Mouse (Mus musculus) hindbrain, embryonic 14.5 days (tissue): ENCODE measurements around the gene Cacna1b. TPM values are rescaled to one million over a fixed set of nuclear protein-coding genes. Genes with fewer than 3 reads are reported as not detected.
A peak's percentile ranks its signal among the peaks of the same experiment; 100 is the strongest.

ENCODE experiments used
- ATAC-seq: fragments of 200-750 bp; cut with Nextera tagmentation; 2 replicates; pipeline ENCODE4 v1.8.0; 2017; ENCODE audit warnings: moderate number of reproducible peaks, mild to moderate bottlenecking, moderate TSS enrichment, moderate library complexity; ENCODE audit not compliant: low FRiP score
- DNase-seq: peaks from one replicate; pipeline ENCODE4 v3.0.0-alpha.2; 2015; ENCODE audit warnings: low spot score
- H3K27ac ChIP-seq: fragments of 300-500 bp; sonication (generic); 2 replicates; pipeline ENCODE4 v1.5.1; 2014; ENCODE audit warnings: mild to moderate bottlenecking, moderate library complexity
- H3K27me3 ChIP-seq: fragments of 300-500 bp; sonication (generic); 2 replicates; pipeline ENCODE4 v1.6.1; 2014; ENCODE audit warnings: mild to moderate bottlenecking, low read length, mixed read lengths; ENCODE audit not compliant: control insufficient read depth, insufficient read depth
- H3K36me3 ChIP-seq: fragments of 300-500 bp; sonication (generic); replicated peaks from 2 replicates; pipeline ENCODE4 v1.6.1; 2014; ENCODE audit not compliant: control insufficient read depth, insufficient read depth
- H3K4me1 ChIP-seq: fragments of 300-500 bp; sonication (generic); replicated peaks from 2 replicates; pipeline ENCODE4 v1.6.1; 2014; ENCODE audit warnings: antibody characterized with exemption, low read length, mixed read lengths; ENCODE audit not compliant: control insufficient read depth, insufficient read depth
- H3K4me2 ChIP-seq: fragments of 300-500 bp; sonication (generic); replicated peaks from 2 replicates; pipeline ENCODE4 v1.6.1; 2014; ENCODE audit warnings: mild to moderate bottlenecking, moderate library complexity
- H3K4me3 ChIP-seq: fragments of 300-500 bp; sonication (generic); replicated peaks from 2 replicates; pipeline ENCODE4 v1.5.1; 2014; ENCODE audit warnings: mild to moderate bottlenecking, low read length
- H3K9ac ChIP-seq: fragments of 300-500 bp; sonication (generic); 2 replicates; pipeline ENCODE4 v1.6.1; 2014
- H3K9me3 ChIP-seq: fragments of 300-500 bp; sonication (generic); 2 replicates; pipeline ENCODE4 v1.6.1; 2016; ENCODE audit warnings: low read length; ENCODE audit not compliant: control insufficient read depth
- WGBS: fragments of 180-500 bp; shearing (Covaris S2); extraction: QIAGEN DNeasy Blood & Tissue Kit; methylation state at CpG from one replicate; pipeline ENCODE4 v1.1.7; 2014; 5-methylcytosine and 5-hydroxymethylcytosine counted together
- polyA plus RNA-seq: library from polyadenylated mRNA; unstranded; fragments of >200 nt; fragmentation: Nextera tagmentation; extraction: Ambion mirVana; gene quantifications from 2 replicates; pipeline ENCODE4 v1.2.1, GENCODE M21; 2014

The Cacna1b gene
- polyA plus RNA-seq, 1 experiment from 2014 or later = 17.9 TPM

GRCm38 (mm10) chr2:24646452-24647146 is 116.4 kb downstream of the Cacna1b start:
- H3K27ac ChIP-seq = no peak overlapping the region
- no peaks in the 10 kb centered on the region for H3K27me3 ChIP-seq
- no peak overlapping the region for H3K9ac ChIP-seq
- no peak overlapping the region for H3K4me3 ChIP-seq
- 92% methylated on average over 5 of the region's 5 CpGs for WGBS
- peaks cover 71% of the 10 kb centered on the region for H3K36me3 ChIP-seq
- no peaks in the 10 kb centered on the region for H3K4me1 ChIP-seq
- ATAC-seq (no peak), DNase-seq (no peak)
- no peaks in the 10 kb centered on the region for H3K9me3 ChIP-seq
- H3K4me2 ChIP-seq = no peak overlapping the region

GRCm38 (mm10) chr2:24642834-24643233 is 120.1 kb downstream of the Cacna1b start:
- Histone ChIP-seq H3K9ac (no peak overlapping the region), H3K27me3 (no peaks in the 10 kb centered on the region), H3K27ac (no peak overlapping the region), H3K4me2 (no peak overlapping the region), H3K4me3 (no peak overlapping the region), H3K4me1 (0 out of 2 replicates have a peak, but pooled peaks cover 10% of the 10 kb centered on the region), H3K9me3 (no peaks in the 10 kb centered on the region), H3K36me3 (peaks cover 64% of the 10 kb centered on the region)
- ATAC-seq (no peak), DNase-seq (no peak)
- WGBS = 80% methylated on average over 7 of the region's 7 CpGs

- Histone ChIP-seq H3K36me3 (peaks cover 74% of the 10 kb centered on the region), H3K4me3 (no peak overlapping the region), H3K27ac (peak overlapping the region; percentile 61), H3K4me1 (0 out of 2 replicates have a peak, but pooled peaks cover 10% of the 10 kb centered on the region), H3K9me3 (no peaks in the 10 kb centered on the region), H3K9ac (no peak overlapping the region), H3K27me3 (no peaks in the 10 kb centered on the region), H3K4me2 (no peak overlapping the region)
- peak; percentile 32 for DNase-seq
- peak; percentile 41; the same call in 1 of the 2 replicates for ATAC-seq
- WGBS = 58% methylated on average over 14 of the region's 14 CpGs
These were observed 124.6 kb downstream of the Cacna1b start for GRCm38 (mm10) chr2:24638102-24638954.

GRCm38 (mm10) chr2:24633645-24634044 is 129.3 kb downstream of the Cacna1b start:
- Histone ChIP-seq H3K36me3 (peaks cover 75% of the 10 kb centered on the region), H3K9me3 (no peaks in the 10 kb centered on the region), H3K27ac (no peak overlapping the region), H3K4me3 (no peak overlapping the region), H3K4me2 (no peak overlapping the region), H3K9ac (no peak overlapping the region), H3K4me1 (0 out of 2 replicates have a peak, but pooled peaks cover 9% of the 10 kb centered on the region), H3K27me3 (no peaks in the 10 kb centered on the region)
- ATAC-seq = no peak
- 98% methylated on average over 6 of the region's 6 CpGs for WGBS
- no peak for DNase-seq

GRCm38 (mm10) chr2:24617141-24617540 is 145.8 kb downstream of the Cacna1b start:
- no peak overlapping the region for H3K9ac ChIP-seq
- no peak overlapping the region for H3K4me3 ChIP-seq
- DNase-seq (no peak), ATAC-seq (no peak)
- no peaks in the 10 kb centered on the region for H3K4me1 ChIP-seq
- WGBS = 86% methylated on average over 4 of the region's 4 CpGs
- no peaks in the 10 kb centered on the region for H3K27me3 ChIP-seq
- peaks cover 76% of the 10 kb centered on the region for H3K36me3 ChIP-seq
- no peaks in the 10 kb centered on the region for H3K9me3 ChIP-seq
- no peak overlapping the region for H3K27ac ChIP-seq
- no peak overlapping the region for H3K4me2 ChIP-seq

GRCm38 (mm10) chr2:24609789-24610188 is 153.2 kb downstream of the Cacna1b start:
- Histone ChIP-seq H3K27me3 (no peaks in the 10 kb centered on the region), H3K4me2 (no peak overlapping the region), H3K27ac (no peak overlapping the region), H3K4me1 (no peaks in the 10 kb centered on the region), H3K36me3 (peaks cover 85% of the 10 kb centered on the region), H3K9ac (no peak overlapping the region), H3K4me3 (no peak overlapping the region), H3K9me3 (no peaks in the 10 kb centered on the region)
- DNase-seq = no peak
- 83% methylated on average over 7 of the region's 7 CpGs for WGBS
- ATAC-seq = no peak

GRCm38 (mm10) chr2:24608765-24609138 is 154.2 kb downstream of the Cacna1b start:
- Histone ChIP-seq H3K4me1 (no peaks in the 10 kb centered on the region), H3K36me3 (peaks cover 80% of the 10 kb centered on the region), H3K27me3 (no peaks in the 10 kb centered on the region), H3K9ac (no peak overlapping the region), H3K4me2 (no peak overlapping the region), H3K4me3 (no peak overlapping the region), H3K9me3 (no peaks in the 10 kb centered on the region), H3K27ac (no peak overlapping the region)
- WGBS = 53% methylated on average over 7 of the region's 7 CpGs
- ATAC-seq (no peak), DNase-seq (no peak)

- ATAC-seq (peak; percentile 39), DNase-seq (no peak)
- H3K27me3 ChIP-seq = no peaks in the 10 kb centered on the region
- peaks cover 75% of the 10 kb centered on the region for H3K36me3 ChIP-seq
- no peaks in the 10 kb centered on the region for H3K9me3 ChIP-seq
- no peaks in the 10 kb centered on the region for H3K4me1 ChIP-seq
- no peak overlapping the region for H3K4me2 ChIP-seq
- 28% methylated on average over 13 of the region's 13 CpGs for WGBS
- no peak overlapping the region for H3K27ac ChIP-seq
- H3K4me3 ChIP-seq = no peak overlapping the region
- H3K9ac ChIP-seq = no peak overlapping the region
These were observed 154.8 kb downstream of the Cacna1b start for GRCm38 (mm10) chr2:24607905-24608764.

GRCm38 (mm10) chr2:24606531-24606930 is 156.4 kb downstream of the Cacna1b start:
- DNase-seq (no peak), ATAC-seq (no peak)
- Histone ChIP-seq H3K4me3 (no peak overlapping the region), H3K9ac (no peak overlapping the region), H3K27ac (no peak overlapping the region), H3K36me3 (peaks cover 59% of the 10 kb centered on the region), H3K9me3 (no peaks in the 10 kb centered on the region), H3K27me3 (no peaks in the 10 kb centered on the region), H3K4me1 (no peaks in the 10 kb centered on the region), H3K4me2 (no peak overlapping the region)
- 89% methylated on average over 15 of the region's 15 CpGs for WGBS
